Mouse (Mus musculus): ENCODE data around the gene Ppara. TPM values are rescaled to one million over a fixed set of nuclear protein-coding genes. Genes with fewer than 3 reads are reported as not detected.

Ppara gene
- 1.3 TPM for polyA plus RNA-seq (2015; fragmentation: Illumina TruSeq; extraction: RNeasy Lipid Tissue Mini Kit (QIAGEN cat#74804); ENCODE audit: low read depth, low replicate concordance)

GRCm38 (mm10) chr15:85734571-85735033 is at the start of gene Ppara:
Gene Ppara, plus strand, starts transcription at chr15:85734983.

GRCm38 (mm10) chr15:85811535-85812277 is 76.9 kb downstream of the Ppara start, which contains the start of gene Cdpf1:
Gene Cdpf1, minus strand, starts transcription at chr15:85811697.

GRCm38 (mm10) chr15:85821203-85822010 is 86.6 kb downstream of the Ppara start, which contains the start of gene Pkdrej:
Gene Pkdrej, minus strand, starts transcription at chr15:85821734.

GRCm38 (mm10) chr15:85831954-85832590 is 97.3 kb downstream of the Ppara start, which contains the start of gene Ttc38:
Gene Ttc38, plus strand, starts transcription at chr15:85832306.

Other genes with a start within 250 kb of the Ppara start
- not detected for gene 7530416G11Rik, start 231.8 kb upstream of the Ppara start, polyA plus RNA-seq (2015; fragmentation: Illumina TruSeq; extraction: RNeasy Lipid Tissue Mini Kit (QIAGEN cat#74804); ENCODE audit: low read depth, low replicate concordance)
- 20.8 TPM for gene Wnt7b, start 152.5 kb upstream of the Ppara start, polyA plus RNA-seq (2015; fragmentation: Illumina TruSeq; extraction: RNeasy Lipid Tissue Mini Kit (QIAGEN cat#74804); ENCODE audit: low read depth, low replicate concordance)
- 28.3 TPM for gene Cdpf1, start 76.7 kb downstream of the Ppara start, polyA plus RNA-seq (2015; fragmentation: Illumina TruSeq; extraction: RNeasy Lipid Tissue Mini Kit (QIAGEN cat#74804); ENCODE audit: low read depth, low replicate concordance)
- 0.49 TPM for gene Pkdrej, start 86.8 kb downstream of the Ppara start, polyA plus RNA-seq (2015; fragmentation: Illumina TruSeq; extraction: RNeasy Lipid Tissue Mini Kit (QIAGEN cat#74804); ENCODE audit: low read depth, low replicate concordance)
- gene Ttc38, start 97.3 kb downstream of the Ppara start, polyA plus RNA-seq (2015; fragmentation: Illumina TruSeq; extraction: RNeasy Lipid Tissue Mini Kit (QIAGEN cat#74804); ENCODE audit: low read depth, low replicate concordance): 4.5 TPM
- gene Gtse1, start 124.8 kb downstream of the Ppara start, polyA plus RNA-seq (2015; fragmentation: Illumina TruSeq; extraction: RNeasy Lipid Tissue Mini Kit (QIAGEN cat#74804); ENCODE audit: low read depth, low replicate concordance): 0.27 TPM
- 28.6 TPM for gene Trmu, start 144.3 kb downstream of the Ppara start, polyA plus RNA-seq (2015; fragmentation: Illumina TruSeq; extraction: RNeasy Lipid Tissue Mini Kit (QIAGEN cat#74804); ENCODE audit: low read depth, low replicate concordance)

All from brain, adult 10 weeks (tissue).